Mouse (Mus musculus): ENCODE measurements around the gene Sag.
A peak's percentile ranks its signal among the peaks of the same experiment; 100 is the strongest.

Sag gene

DNA sequence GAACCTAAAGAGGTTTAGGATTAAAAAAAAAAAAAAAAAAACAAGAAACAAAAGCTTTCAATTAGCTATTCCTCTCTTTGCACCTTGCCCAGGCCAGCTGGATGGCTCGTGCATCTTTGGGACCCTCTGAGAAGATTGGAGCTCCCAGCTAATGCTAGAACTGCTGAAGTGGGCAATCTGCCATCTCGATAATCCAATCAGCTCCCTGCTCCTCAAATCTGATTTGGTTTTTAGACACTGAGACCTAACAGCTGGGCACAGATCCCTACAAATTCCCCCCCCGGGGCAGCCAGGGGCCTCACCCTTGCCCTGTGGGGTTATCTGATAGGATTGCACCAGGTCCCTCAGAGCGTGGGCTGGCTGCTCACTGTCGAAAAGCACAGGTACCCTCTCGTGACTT lies at the start of gene Sag:
Gene Sag (plus strand): TSS at position 105 of the 400 bp plus-strand sequence.
- DNase-seq (ENCODE audit: low read depth, low spot score), result no peak

DNA sequence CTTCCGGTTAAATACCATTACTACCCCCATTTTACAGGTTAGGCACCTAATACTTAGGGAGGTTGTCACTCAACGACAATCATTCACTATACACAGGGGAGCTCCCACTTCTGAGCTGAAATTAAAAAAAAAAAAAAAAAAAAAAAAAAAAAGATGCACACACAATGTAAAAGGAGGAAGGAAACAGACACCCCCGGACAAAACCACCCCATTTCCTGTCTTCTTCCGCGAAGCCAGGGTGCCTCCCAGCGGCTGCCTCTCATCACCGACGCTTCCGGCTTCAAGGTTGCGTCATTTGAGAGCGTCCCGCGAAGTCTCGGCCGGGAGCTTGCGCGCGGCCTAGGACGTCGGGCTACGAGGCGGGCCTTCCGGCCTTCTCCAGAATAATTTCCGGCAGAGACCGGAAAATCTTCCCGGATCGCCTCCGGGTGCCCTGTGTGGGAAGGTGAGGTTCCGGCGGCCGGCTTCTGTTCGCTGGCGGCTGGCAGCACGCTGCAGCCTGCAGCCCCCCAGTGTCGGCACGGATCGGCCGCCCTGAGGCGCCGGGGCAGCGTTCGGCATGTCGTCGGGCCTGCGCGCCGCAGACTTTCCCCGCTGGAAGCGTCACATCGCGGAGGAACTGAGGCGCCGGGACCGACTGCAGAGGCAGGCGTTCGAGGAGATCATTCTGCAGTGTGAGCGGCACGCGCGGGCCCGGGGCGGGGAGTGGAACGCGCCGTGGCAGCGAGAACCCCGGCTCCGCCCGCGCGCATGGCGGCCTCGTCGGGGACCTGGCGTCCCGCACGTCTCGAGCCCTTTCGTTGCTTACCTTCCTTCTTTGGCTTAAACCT lies 47.6 kb upstream of the Sag start, which contains the start of gene Atg16l1:
Gene Atg16l1 (plus strand): TSS at position 230 of the 830 bp plus-strand sequence.
- peak; percentile 98 for DNase-seq (ENCODE audit: low read depth, low spot score)

DNA sequence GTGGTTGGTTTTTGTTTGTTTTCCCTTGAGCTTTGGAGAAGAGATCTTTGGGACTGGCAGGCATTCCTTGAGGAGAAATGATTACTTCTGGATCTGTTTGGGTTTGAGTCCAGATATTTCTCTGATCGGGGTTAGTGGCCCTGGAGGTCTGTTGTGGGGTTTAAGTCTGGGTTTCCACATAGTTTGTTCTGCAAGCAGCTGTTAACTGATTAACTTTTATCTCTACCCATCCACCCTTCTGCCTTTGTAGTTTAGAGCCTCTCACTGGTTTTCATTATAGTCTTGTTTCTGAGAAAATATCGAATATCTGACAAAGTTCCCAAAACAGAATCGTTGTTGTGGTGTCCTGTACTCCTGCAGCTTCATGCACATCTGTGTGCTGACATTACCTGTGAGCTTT lies 39.7 kb upstream of the Sag start:
- no peak for DNase-seq (ENCODE audit: low read depth, low spot score)

DNA sequence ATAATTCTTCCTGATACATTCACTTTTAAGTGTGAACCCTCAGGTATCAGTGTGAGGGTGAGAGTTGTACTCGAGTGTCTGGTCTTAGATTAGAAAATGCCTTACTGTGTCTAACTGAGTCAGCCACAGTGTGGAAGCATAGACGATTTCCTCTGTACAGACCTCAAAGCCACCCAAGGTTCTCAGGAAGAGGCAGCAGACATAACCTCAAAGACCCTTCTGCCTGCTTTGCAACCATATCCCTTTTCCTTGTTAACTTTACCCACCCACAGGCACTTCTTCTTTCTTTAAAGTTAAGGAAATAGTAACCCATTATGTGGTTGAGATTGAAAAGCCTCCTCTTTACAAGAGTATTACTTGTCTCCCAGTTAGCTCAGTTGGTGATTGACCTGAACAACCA lies 37.7 kb upstream of the Sag start:
- DNase-seq (ENCODE audit: low read depth, low spot score), result no peak

DNA sequence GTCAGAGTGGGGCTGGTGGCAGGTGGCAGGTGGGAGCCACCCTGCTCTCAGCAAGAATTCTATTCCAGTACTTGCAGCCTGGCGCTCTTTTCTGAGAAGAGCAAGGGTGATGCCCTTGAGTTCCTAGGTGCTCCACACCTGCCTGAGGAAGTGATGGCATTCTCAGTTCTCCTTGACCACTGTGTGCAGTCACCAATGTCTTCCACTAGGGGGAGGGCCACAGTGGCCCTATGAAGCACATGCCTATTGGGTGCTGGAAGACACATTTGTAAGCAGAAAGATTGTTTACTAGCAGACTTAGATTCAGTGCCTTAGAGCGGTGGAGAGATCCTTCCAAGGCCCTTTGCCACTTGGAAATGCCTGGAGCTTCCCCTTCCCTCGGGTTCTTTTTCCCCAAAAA lies 37.2 kb upstream of the Sag start:
- DNase-seq (ENCODE audit: low read depth, low spot score), result peak; percentile 81

DNA sequence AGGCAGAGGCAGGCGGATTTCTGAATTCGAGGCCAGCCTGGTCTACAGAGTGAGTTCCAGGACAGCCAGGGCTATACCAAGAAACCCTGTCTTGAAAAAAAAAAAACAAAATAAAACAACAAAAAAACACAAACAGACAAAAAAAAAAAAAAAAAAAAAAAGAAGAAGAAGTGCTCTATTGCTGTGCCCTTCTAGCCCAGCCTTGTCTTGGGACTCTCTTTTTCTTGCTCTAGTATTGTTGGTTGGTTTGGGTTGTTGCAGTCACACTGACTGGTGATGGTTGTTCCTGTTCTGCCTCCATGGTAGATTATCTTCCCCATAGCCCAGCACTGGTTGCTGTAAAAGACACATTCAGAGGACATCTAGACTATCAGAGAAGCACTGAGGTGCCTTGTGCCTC lies 34.2 kb upstream of the Sag start:
- no peak for DNase-seq (ENCODE audit: low read depth, low spot score)

DNA sequence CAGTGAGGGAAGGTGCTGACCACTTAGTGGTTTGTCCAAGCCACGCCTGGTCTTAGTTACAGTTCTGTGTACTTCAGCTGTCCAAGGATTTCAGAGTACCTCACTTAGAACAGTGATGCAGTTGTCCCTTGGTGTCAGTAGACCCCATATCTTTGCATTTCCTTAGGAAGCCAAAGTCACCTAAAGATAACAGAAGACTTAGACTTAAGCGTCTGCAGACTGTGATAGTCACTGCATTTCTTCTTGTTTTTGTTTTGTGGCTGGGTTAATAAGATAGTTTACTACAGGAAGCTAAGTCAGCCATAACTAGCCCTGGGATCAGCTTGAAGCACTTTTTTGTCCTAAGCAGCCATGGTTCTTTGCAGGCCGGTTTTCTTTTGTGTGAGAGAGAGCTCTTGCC lies 33.0 kb upstream of the Sag start:
- DNase-seq (ENCODE audit: low read depth, low spot score), result no peak

DNA sequence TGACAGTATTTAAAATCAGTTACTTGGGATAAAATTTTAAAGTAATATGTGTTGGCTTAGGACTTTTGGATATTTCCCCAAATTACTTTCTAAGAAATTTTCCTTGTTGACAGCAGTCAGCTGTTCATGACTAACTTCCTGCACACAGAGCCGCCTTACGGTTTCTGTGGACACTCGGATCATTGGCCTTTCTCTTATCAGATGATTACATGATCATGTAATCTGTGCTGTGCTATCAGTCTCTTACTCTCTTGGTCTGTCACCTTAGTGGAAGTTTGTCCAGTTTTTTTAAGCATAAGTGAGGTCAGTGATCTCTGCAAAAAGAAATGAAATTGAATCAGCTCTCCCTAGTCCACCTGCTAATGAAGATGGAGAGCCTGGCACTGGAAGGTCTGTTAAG lies 31.8 kb upstream of the Sag start:
- DNase-seq (ENCODE audit: low read depth, low spot score), result no peak

DNA sequence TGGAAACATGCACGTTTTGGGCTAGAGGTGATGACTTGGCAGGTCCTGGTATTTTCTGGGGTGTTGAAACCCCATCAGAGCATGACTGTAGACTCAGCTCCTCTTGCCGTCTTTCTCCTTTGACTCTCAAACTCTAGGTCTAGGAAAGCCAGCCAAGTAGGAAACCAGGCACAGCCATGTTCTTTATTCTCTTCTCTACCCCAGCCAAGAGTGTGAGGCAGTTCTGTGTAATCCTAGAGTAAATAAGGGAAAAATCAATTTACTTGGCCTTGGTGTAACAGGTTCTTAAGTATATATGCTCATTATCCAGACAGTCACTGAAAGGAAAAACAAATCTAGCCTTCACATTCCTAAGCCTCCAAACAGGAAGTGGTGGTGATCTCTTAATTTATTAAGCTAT lies 30.1 kb upstream of the Sag start:
- no peak for DNase-seq (ENCODE audit: low read depth, low spot score)

DNA sequence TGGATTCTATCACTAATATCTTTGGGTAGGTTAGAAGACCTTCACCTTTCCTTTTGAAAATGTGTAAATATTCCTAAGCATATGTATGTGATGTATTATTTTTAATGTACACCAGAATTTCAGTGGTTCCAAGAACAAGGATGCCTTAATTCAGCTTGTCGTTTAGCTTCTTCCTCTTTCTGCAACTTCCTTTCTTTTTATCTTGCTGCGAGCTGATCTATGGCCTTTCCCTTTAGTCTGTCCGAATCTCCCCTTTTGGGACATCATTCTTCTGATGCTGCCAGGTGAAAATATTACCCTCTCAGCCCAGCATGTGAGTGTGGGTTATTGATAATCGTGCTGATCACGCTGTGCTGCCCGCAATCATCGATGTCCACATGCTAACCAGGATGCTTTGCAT lies 28.6 kb upstream of the Sag start:
- DNase-seq (ENCODE audit: low read depth, low spot score), result no peak

DNA sequence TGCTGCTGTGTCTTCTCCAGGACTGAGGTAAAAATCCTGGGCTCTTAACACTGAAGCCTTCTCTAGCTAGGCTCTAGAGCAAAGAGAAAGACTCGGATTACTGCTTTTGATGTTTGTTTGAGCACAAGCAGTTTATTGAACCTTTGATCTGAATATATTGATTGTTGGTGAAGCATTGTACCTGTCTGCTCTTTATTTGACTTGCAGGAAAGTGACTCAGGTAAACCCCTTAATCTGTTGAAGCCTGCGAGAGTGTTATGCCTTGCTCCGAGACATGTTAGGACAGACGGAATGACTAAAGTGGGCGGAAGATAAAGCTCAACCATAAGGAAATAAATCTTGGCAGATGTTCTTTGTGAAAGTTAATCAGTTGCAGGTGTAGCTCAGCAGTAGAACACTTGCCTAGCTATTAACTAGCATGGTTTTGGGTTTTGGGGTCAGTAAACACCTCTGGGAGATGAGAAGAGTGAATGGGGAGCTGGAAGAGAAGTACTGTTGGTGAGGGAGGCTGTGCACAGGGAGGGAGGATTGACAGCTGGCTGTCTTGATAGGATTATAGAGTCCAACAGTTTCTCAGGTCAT lies 24.2 kb upstream of the Sag start:
- DNase-seq (ENCODE audit: low read depth, low spot score), result no peak

DNA sequence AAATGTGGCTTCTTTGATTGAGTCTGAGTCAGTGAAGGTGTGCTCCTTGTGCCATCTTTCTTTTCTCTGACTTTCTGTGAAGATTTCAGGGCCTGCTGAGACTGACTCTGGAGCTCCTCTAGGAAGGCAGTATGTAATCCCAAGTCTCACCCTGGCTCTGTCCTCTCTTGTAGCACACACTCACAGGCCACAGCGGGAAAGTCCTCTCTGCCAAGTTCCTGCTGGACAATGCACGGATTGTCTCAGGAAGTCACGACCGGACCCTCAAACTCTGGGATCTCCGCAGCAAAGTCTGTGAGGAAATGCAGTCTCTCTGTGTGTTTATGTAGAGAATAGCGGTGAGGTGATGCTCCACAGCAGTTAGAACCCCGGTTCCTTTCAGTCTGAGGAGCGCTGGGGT lies 17.8 kb upstream of the Sag start:
- no peak for DNase-seq (ENCODE audit: low read depth, low spot score)

DNA sequence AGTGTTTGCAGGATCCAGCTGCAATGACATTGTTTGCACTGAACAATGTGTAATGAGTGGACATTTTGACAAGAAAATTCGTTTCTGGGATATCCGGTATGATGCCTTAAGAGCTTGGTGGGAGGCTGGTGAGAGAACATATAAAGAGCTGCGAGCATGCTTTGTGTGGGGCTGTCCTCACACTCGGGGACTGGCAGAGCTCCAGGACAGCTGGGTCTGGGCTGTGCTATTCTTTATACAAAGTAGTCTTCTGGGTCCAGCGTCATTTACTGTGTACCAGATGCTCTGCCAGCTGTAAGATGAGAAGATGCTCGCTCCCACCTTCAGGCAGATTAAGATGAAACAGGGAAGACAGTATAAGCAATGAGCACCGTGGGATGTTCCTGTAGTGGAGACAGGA lies 17.2 kb upstream of the Sag start:
- no peak for DNase-seq (ENCODE audit: low read depth, low spot score)

DNA sequence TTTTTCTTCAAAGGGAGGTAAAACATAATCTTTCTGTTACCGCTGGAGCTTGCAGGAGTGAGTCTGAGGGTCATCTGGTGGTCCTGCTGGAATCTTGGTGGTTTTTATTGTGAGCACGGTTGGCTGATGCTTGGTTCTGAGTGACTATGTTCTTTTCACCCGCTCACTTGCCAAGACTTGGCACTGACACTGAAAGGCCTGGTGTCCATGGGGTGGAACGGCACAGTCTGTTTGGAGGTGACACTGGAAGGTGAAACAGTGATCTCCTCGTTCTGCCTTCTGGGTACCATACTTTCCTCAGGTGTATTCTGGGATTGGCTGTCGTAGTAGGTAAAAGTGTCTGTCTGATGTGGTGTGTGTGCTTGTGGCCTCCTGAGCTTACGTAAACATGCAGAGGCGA lies 13.8 kb upstream of the Sag start:
- DNase-seq (ENCODE audit: low read depth, low spot score), result no peak

DNA sequence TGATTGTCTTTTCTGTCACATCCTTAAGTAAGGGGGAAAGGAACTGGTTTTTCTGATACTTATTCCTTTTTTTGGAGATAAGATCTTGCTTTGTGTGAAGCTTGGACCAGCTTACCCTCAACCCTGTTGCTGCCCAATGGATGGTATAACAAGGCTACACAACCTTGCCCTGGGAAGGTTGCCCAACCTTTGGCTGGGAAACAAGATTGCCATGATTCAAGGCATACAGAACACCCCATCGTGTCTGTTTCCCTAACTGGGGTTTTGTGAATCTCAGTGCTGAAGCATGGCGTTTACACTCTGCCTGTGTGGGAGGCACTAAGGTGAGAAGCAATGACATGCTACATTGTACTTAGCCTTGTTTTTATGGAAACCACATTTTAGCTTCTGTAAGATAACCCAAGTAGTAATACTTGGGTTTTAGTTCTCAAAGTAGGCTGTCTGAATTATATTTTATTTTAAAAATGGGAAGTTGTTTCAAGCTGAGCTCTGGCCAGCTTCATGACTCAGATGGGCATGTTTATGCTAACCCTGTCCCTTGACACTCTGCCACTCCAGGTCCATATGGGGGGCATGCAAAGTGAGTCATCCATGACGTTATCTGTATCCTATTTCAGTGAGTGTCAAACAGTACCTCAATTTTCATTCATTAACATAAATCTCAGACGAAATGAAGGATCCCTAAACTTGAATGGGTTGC lies 10.9 kb upstream of the Sag start:
- no peak for DNase-seq (ENCODE audit: low read depth, low spot score)

DNA sequence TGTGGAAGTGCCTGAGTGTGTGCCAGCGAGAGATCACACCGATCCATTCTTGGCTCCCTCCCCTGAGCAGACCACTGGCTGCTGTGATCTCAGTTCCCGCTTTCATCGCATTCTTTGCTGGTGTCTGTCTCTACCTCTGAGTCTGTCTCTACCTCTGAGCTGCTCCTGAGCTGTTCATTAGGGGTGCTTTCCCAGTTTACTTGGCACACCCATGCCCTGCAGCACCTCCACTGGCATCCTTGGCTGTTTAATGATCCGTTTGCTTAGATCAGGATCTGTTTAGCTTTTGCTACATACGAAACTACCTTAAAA lies 10.4 kb upstream of the Sag start:
- no peak for DNase-seq (ENCODE audit: low read depth, low spot score)

DNA sequence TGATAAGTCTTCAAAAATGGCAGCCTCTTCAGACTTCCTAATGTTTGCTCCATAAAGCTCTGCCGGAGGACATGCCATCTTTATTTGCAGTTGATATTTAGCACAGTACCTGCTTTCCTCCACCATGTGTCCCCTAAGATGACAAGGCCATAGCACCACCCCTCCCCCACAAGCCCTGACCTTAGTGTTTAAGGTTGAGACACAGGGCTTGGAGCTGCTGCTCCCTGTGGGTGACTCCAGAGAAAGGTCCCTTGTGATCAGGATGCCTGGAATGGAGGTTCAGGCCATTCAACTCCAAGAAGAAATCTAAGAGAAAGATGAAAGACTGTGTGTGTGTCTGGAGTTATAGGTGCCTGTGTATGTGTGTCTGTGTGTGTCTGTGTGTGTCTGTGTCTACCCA lies 5.8 kb upstream of the Sag start:
- no peak for DNase-seq (ENCODE audit: low read depth, low spot score)

DNA sequence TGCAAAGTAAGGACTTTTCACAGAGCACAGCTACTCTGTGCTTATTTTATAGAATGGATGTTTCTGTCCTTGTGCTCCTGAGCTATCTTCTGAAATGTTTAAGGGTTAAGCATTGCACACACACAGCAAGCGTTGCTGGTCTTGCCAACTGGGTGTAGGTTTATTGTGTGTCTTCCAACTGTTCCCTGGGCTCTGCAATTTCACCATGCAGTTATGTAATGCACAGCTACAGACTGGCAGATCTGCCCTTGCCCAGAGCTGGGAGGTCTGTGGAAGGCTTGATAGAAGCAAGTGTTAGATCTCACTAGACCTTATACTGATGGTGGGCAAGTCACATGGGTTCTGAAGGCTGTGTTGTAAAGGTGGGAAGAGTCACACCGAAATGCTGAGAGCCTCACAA lies 5.2 kb upstream of the Sag start:
- no peak for DNase-seq (ENCODE audit: low read depth, low spot score)

DNA sequence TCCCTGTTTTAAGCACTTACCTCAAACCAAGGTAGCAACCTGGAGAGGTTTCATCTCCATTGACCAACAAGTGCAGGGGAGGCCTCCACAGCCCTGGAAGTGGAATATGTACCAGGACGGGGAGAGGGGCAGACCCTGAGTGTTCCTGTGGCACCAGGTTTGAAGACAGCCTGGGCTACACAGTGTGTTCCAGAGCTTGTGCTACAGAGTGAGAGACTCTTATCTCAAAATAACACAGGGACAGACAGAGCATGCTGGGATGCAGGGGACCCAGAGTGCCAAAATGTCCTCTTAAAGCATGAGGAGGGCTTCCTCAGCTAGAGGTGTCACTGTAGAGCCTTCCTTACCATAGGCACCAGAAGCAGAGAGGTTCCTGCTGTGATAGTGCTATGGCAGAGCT lies 4.3 kb downstream of the Sag start:
- no peak for DNase-seq (ENCODE audit: low read depth, low spot score)

DNA sequence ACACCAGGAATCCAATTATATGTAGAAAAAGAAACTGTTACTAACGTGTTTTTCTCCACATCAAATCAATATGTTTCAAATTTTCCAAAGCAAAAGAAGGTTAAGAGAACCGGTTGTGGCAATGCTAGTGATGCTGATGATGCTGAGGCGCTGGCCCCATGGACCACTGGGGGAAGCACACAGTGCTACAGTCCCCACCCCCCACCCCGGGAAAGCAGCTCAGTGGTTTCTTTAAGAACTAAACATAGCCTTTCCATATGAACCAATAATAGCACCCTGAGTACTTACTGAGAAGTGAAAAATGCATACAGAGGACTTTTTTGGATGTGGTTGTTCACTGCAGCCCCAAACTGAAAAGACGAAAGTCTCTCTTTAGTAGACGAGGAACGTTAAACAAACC lies 7.9 kb downstream of the Sag start:
- no peak for DNase-seq (ENCODE audit: low read depth, low spot score)

DNA sequence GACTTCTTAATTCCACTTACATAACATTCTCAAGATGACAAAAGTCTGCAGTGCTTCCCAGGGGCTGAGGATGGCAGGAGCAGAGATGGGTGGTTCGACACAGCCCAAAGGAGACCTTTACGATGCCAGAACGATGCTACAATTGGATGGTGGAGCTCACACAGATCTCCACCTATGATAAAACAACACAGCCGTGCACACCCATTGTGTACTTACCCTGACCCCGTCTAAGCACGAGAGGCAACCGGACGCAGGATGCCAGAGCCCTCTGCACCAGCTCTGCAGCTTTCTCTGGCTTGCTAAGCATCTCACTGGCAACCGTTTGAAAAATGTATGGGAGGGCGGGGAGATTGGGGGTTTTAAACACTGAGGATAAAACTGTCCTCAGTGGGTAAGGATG lies 8.6 kb downstream of the Sag start:
- no peak for DNase-seq (ENCODE audit: low read depth, low spot score)

DNA sequence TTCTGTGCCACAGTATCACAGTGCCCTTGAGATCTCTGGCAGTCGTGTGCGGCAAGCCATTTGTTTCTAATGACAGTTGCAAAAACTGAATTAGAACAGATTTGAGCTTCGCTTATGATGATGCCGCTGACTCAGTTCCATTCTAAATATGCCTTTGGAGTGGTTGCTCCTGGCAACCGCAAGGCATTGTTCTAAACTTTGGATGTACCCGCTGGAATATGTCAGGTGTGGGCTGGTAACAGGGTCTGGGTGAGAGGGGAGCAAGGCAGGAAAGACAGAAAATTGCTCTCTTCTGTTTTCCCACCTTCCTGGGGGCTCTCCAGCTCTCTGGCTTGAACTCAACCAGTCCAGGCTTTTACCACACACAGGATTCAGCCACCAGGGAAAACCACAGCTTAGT lies 9.7 kb downstream of the Sag start:
- no peak for DNase-seq (ENCODE audit: low read depth, low spot score)

DNA sequence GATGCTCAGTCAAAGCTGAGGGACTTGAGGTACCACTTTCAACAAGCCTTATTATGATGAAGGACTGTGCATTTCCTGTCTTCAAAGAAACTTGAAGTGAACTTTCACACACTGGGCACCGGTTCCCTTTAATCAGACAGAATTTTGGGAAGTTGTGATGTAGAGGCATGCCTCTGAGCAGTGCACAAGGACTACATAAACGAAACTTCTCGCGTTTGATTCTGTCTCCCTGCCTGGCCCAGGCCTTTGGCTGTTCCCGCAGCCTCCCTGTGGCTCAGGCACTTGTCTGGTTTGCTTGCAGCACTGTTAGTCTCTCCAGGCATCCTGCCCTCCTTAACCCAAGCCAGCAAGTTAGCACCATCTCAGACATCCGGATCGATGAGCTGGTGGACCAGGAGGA lies 10.2 kb downstream of the Sag start:
- no peak for DNase-seq (ENCODE audit: low read depth, low spot score)

Data from A20 (cell line).